Mouse (Mus musculus) heart, embryonic 11.5 days (tissue): ENCODE measurements around the gene Dnlz. TPM values are rescaled to one million over a fixed set of nuclear protein-coding genes. Genes with fewer than 3 reads are reported as not detected.

ENCODE experiments used
- polyA plus RNA-seq: library from polyadenylated mRNA; unstranded; fragments of >200 nt; fragmentation: Nextera tagmentation; extraction: Ambion mirVana; gene quantifications from 2 replicates; pipeline ENCODE4 v1.2.1, GENCODE M21; 2014

Gene Dnlz
- polyA plus RNA-seq, 1 experiment from 2014 or later = 26.3 TPM

Other genes starting within 250 kb of the Dnlz start
- 3.4 and 7.1 TPM in 2 replicates for gene Nacc2, start 228.9 kb downstream of the Dnlz start, polyA plus RNA-seq
- 0.59 and 0.63 TPM in 2 replicates for gene Lhx3, start 143.8 kb downstream of the Dnlz start, polyA plus RNA-seq
- 11.8 and 15.6 TPM in 2 replicates for gene Qsox2, start 114.6 kb downstream of the Dnlz start, polyA plus RNA-seq
- 0.09 TPM in 1 of 2 replicates, not detected in the other for gene Ccdc187, start 57.6 kb downstream of the Dnlz start, polyA plus RNA-seq
- gene Gpsm1, start 36.6 kb downstream of the Dnlz start, polyA plus RNA-seq = 21.4 and 30.2 TPM in 2 replicates
- 0.38 and 0.59 TPM in 2 replicates for gene Card9, start 8.8 kb upstream of the Dnlz start, polyA plus RNA-seq
- 16.8 and 18.2 TPM in 2 replicates for gene Snapc4, start 28.5 kb upstream of the Dnlz start, polyA plus RNA-seq
- gene Entr1, start 37.2 kb upstream of the Dnlz start, polyA plus RNA-seq = 87.4 and 89.1 TPM in 2 replicates
- 112 and 134 TPM in 2 replicates for gene Pmpca, start 37.2 kb upstream of the Dnlz start, polyA plus RNA-seq
- 14.1 and 14.2 TPM in 2 replicates for gene Inpp5e, start 57.1 kb upstream of the Dnlz start, polyA plus RNA-seq
- gene Sec16a, start 93.1 kb upstream of the Dnlz start, polyA plus RNA-seq = 23.6 and 27.1 TPM in 2 replicates
- 20.9 and 23.5 TPM in 2 replicates for gene Notch1, start 164.6 kb upstream of the Dnlz start, polyA plus RNA-seq
- 145 and 157 TPM in 2 replicates for gene Egfl7, start 227.9 kb upstream of the Dnlz start, polyA plus RNA-seq
- gene Gm20532, start 234.5 kb upstream of the Dnlz start, polyA plus RNA-seq = not detected in 2 replicates